Mouse (Mus musculus) leukemia stem cell, adult 10-12 weeks (primary cell): ENCODE measurements around the gene Cisd2. TPM values are rescaled to one million over a fixed set of nuclear protein-coding genes. Genes with fewer than 3 reads are reported as not detected.

Source experiments
- polyA plus RNA-seq: library from polyadenylated mRNA; stranded (reverse); fragments of >175 nt; gene quantifications from 2 replicates; pipeline ENCODE4 v1.2.3, GENCODE M21; 2012; ENCODE audit warnings: low replicate concordance

Cisd2 gene
- polyA plus RNA-seq, result 28.0 and 29.0 TPM in 2 replicates

GRCm38 (mm10) chr3:135423608-135424212, at the start of gene Cisd2:
TSS of gene Cisd2 (minus strand) at chr3:135423925.

GRCm38 (mm10) chr3:135437758-135438495, 14.2 kb upstream of the Cisd2 start, which contains the start of gene Ube2d3:
TSS of gene Ube2d3 (plus strand) at chr3:135438149.

Other genes starting within 250 kb of the Cisd2 start
- gene Cenpe, start 211.4 kb downstream of the Cisd2 start, polyA plus RNA-seq, result 1.0 and 3.9 TPM in 2 replicates
- gene Bdh2, start 142.7 kb downstream of the Cisd2 start, polyA plus RNA-seq, result not detected in 2 replicates
- 0.03 and 0.05 TPM in 2 replicates for gene Slc9b2, start 116.2 kb downstream of the Cisd2 start, polyA plus RNA-seq
- not detected in 2 replicates for gene Slc9b1, start 75.9 kb downstream of the Cisd2 start, polyA plus RNA-seq
- gene Ube2d3, start 14.2 kb upstream of the Cisd2 start, polyA plus RNA-seq, result 290 and 299 TPM in 2 replicates
- 0.98 and 4.5 TPM in 2 replicates for gene Manba, start 61.7 kb upstream of the Cisd2 start, polyA plus RNA-seq